8 mouse cellular contexts compared by ENCODE assay signal in genomic region chr7:70643694-70644301, GRCm38 (mm10).
DNase-seq lines count a peak whose midpoint lies in the region; ATAC-seq and TF ChIP-seq lines count a peak whose summit lies in the region.

No protein-coding gene starts in this region.

- 49% methylated on average over 9 of the region's 9 CpGs for whole genome bisulfite sequencing in lung, embryonic 16.5 days
- 63% methylated on average over 9 of the region's 9 CpGs for whole genome bisulfite sequencing in lung, adult 2 months
- 12% methylated on average over 9 of the region's 9 CpGs for WGBS in embryonic facial prominence, embryonic 13.5 days

- H3K4me3 ChIP-seq in lung, embryonic 16.5 days (ENCODE audit: low read length), result no peak overlapping the region
- H3K4me3 ChIP-seq in lung, adult 2 months (replicated peaks; ENCODE audit: extremely low read depth, low read depth, low read length), result no peak overlapping the region
- H3K4me3 ChIP-seq in embryonic facial prominence, embryonic 13.5 days, result no peak overlapping the region

- H3K9me3 ChIP-seq in lung, embryonic 16.5 days (ENCODE audit: control insufficient read depth, low read length), result no peaks in the 10 kb centered on the region
- no peaks in the 10 kb centered on the region for H3K9me3 ChIP-seq in embryonic facial prominence, embryonic 13.5 days

- H3K36me3 ChIP-seq in lung, embryonic 16.5 days (ENCODE audit: control insufficient read depth, insufficient read depth, low read length), result no peaks in the 10 kb centered on the region
- H3K36me3 ChIP-seq in embryonic facial prominence, embryonic 13.5 days, result no peaks in the 10 kb centered on the region

- no peaks in the 10 kb centered on the region for H3K27me3 ChIP-seq in lung, embryonic 16.5 days (ENCODE audit: control insufficient read depth, insufficient read depth, low read depth, low read length)
- H3K27me3 ChIP-seq in embryonic facial prominence, embryonic 13.5 days, result peaks cover 47% of the 10 kb centered on the region

- TF ChIP-seq POLR2A in lung, adult 2 months (IDR thresholded peaks at IDR 0.05; ENCODE audit: borderline replicate concordance, extremely low read depth, low read depth, low read length), result no peak

- H3K4me2 ChIP-seq in lung, embryonic 16.5 days (ENCODE audit: low read depth, low read length), result no peak overlapping the region
- no peak overlapping the region for H3K4me2 ChIP-seq in embryonic facial prominence, embryonic 13.5 days

- TF ChIP-seq CTCF in lung, adult 2 months (IDR thresholded peaks at IDR 0.05; ENCODE audit: insufficient read depth, low read length), result no peak

- DNase-seq in lung, adult 2 months, result no peak
- peak; percentile 71 for DNase-seq in kidney, adult 11 months
- DNase-seq in mesoderm, embryonic 11.5 days (ENCODE audit: low read depth, low spot score), result peak; percentile 84
- no peak for DNase-seq in thymus, postnatal 25 days
- DNase-seq in layer of hippocampus, postnatal 36 days, result no peak
- DNase-seq in frontal cortex, postnatal 36 days (ENCODE audit: low spot score in 2 of 2), result no peak

- no peak overlapping the region for H3K9ac ChIP-seq in lung, embryonic 16.5 days (ENCODE audit: low read length)
- no peak overlapping the region for H3K9ac ChIP-seq in embryonic facial prominence, embryonic 13.5 days

- ATAC-seq in lung, embryonic 16.5 days (ENCODE audit: low read depth), result peak; percentile 79
- ATAC-seq in embryonic facial prominence, embryonic 13.5 days (ENCODE audit: insufficient number of reproducible peaks, insufficient read depth, low FRiP score, low TSS enrichment, low read depth), result peak; percentile 78; the same call in 1 of the 2 replicates

- peaks cover 3% of the 10 kb centered on the region; the same call in 1 of the 2 replicates for H3K4me1 ChIP-seq in lung, embryonic 16.5 days (replicated peaks; ENCODE audit: control insufficient read depth, insufficient read depth, low read length)
- H3K4me1 ChIP-seq in lung, adult 2 months (ENCODE audit: control insufficient read depth, insufficient read depth, low read length), result no peaks in the 10 kb centered on the region
- H3K4me1 ChIP-seq in embryonic facial prominence, embryonic 13.5 days, result peaks cover 10% of the 10 kb centered on the region

- peak overlapping the region; percentile 30; the same call in 1 of the 2 replicates for H3K27ac ChIP-seq in lung, embryonic 16.5 days (ENCODE audit: low read length)
- no peak overlapping the region for H3K27ac ChIP-seq in embryonic facial prominence, embryonic 13.5 days

Comparison
In these comparisons a context has a peak if more than half of its experiments do, and no peak if none do; other contexts are left out.
1. DNase-seq: peak in kidney, adult 11 months (single experiment) and mesoderm, embryonic 11.5 days (single experiment); none in lung, adult 2 months (single experiment), thymus, postnatal 25 days (single experiment), layer of hippocampus, postnatal 36 days (0 of 2) and frontal cortex, postnatal 36 days (0 of 2).